Mouse (Mus musculus) kidney, embryonic 14.5 days (tissue): ENCODE results near the gene Slc16a13. TPM values are rescaled to one million over a fixed set of nuclear protein-coding genes. Genes with fewer than 3 reads are reported as not detected.

Experiments used
- ATAC-seq: fragments of 200-750 bp; cut with Nextera tagmentation; 2 replicates; pipeline ENCODE4 v1.8.0; 2017; ENCODE audit warnings: moderate number of reproducible peaks, mild to moderate bottlenecking, moderate TSS enrichment, moderate library complexity; ENCODE audit not compliant: low FRiP score, low TSS enrichment
- H3K27ac ChIP-seq: fragments of 300-500 bp; sonication (generic); 2 replicates; pipeline ENCODE4 v1.5.1; 2014; ENCODE audit warnings: low read depth, mild to moderate bottlenecking, low read length, moderate library complexity, mixed read lengths
- H3K27me3 ChIP-seq: fragments of 300-500 bp; sonication (generic); 2 replicates; pipeline ENCODE4 v1.6.1; 2014; ENCODE audit warnings: mild to moderate bottlenecking, low read length; ENCODE audit not compliant: control insufficient read depth, insufficient read depth
- H3K36me3 ChIP-seq: fragments of 300-500 bp; sonication (generic); 2 replicates; pipeline ENCODE4 v1.6.1; 2014; ENCODE audit warnings: low read length, mixed read lengths; ENCODE audit not compliant: control insufficient read depth, insufficient read depth
- H3K4me1 ChIP-seq: fragments of 300-500 bp; sonication (generic); 2 replicates; pipeline ENCODE4 v1.6.1; 2014; ENCODE audit warnings: low read length, mixed read lengths; ENCODE audit not compliant: control insufficient read depth, insufficient read depth
- H3K4me2 ChIP-seq: fragments of 300-500 bp; sonication (generic); replicated peaks from 2 replicates; pipeline ENCODE4 v1.6.1; 2014; ENCODE audit warnings: low read depth, mild to moderate bottlenecking, low read length
- H3K4me3 ChIP-seq: fragments of 300-500 bp; sonication (generic); 2 replicates; pipeline ENCODE4 v1.5.1; 2014; ENCODE audit warnings: mild to moderate bottlenecking, low read length
- H3K9ac ChIP-seq: fragments of 300-500 bp; sonication (generic); 2 replicates; pipeline ENCODE4 v1.6.1; 2014; ENCODE audit warnings: low read depth, mild to moderate bottlenecking, low read length, moderate library complexity
- H3K9me3 ChIP-seq: fragments of 300-500 bp; sonication (generic); 2 replicates; pipeline ENCODE4 v1.6.1; 2016; ENCODE audit warnings: low read length; ENCODE audit not compliant: control insufficient read depth
- WGBS: fragments of 180-500 bp; shearing (Covaris S2); extraction: QIAGEN DNeasy Blood & Tissue Kit; methylation state at CpG from one replicate; pipeline ENCODE4 v1.1.7; 2014; 5-methylcytosine and 5-hydroxymethylcytosine counted together
- polyA plus RNA-seq: library from polyadenylated mRNA; unstranded; fragments of >200 nt; fragmentation: Nextera tagmentation; extraction: Ambion mirVana; gene quantifications from 2 replicates; pipeline ENCODE4 v1.2.1, GENCODE M21; 2014

Gene Slc16a13
- polyA plus RNA-seq, 1 experiment from 2014 or later, result 14.2 TPM

GRCm38 (mm10) chr11:70189319-70190134 is 31.3 kb downstream of the Slc16a13 start:
- 79% methylated on average over 28 of the region's 28 CpGs for WGBS
- Histone ChIP-seq H3K9me3 (no peaks in the 10 kb centered on the region), H3K27me3 (no peaks in the 10 kb centered on the region), H3K4me2 (no peak overlapping the region), H3K4me1 (0 out of 2 replicates have a peak, but pooled peaks cover 5% of the 10 kb centered on the region), H3K36me3 (no peaks in the 10 kb centered on the region), H3K27ac (no peak overlapping the region), H3K4me3 (no peak overlapping the region), H3K9ac (no peak overlapping the region)
- ATAC-seq, result no peak

DNA sequence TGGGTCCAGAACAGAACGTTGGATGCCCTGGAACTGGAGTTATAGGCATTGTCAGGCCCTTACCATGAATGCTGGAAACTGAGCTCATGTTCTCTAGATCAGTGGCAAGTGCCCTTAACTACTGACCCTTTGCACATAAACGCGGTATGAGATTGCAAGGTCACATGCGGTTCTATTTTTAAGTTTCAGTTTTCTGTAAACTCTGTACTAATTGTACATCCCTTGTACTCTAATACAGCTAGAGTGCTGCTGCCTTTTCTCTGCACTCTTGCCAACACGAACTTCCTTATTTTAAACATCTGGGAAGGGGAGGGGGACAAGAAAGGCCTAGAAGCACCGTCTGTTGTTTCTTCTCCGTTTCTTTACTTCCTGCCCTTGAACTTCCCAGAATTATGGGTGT is 35.7 kb downstream of the Slc16a13 start:
- Histone ChIP-seq H3K4me2 (no peak overlapping the region), H3K36me3 (no peaks in the 10 kb centered on the region), H3K4me1 (no peaks in the 10 kb centered on the region), H3K27ac (no peak overlapping the region), H3K9me3 (no peaks in the 10 kb centered on the region), H3K9ac (no peak overlapping the region), H3K4me3 (no peak overlapping the region), H3K27me3 (no peaks in the 10 kb centered on the region; the same call in 1 of the 2 replicates)
- no peak for ATAC-seq
- 40% methylated on average over 7 of the region's 7 CpGs for WGBS

- no peak for ATAC-seq
- 98% methylated on average over 4 of the region's 4 CpGs for WGBS
- no peak overlapping the region for H3K4me3 ChIP-seq
- no peaks in the 10 kb centered on the region for H3K36me3 ChIP-seq
- no peaks in the 10 kb centered on the region; the same call in 1 of the 2 replicates for H3K27me3 ChIP-seq
- no peak overlapping the region for H3K4me2 ChIP-seq
- H3K9ac ChIP-seq, result no peak overlapping the region
- no peaks in the 10 kb centered on the region for H3K4me1 ChIP-seq
- H3K9me3 ChIP-seq, result 0 out of 2 replicates have a peak, but pooled peaks cover 2% of the 10 kb centered on the region
- H3K27ac ChIP-seq, result no peak overlapping the region
These were observed 40.4 kb downstream of the Slc16a13 start for GRCm38 (mm10) chr11:70180496-70180895.

DNA sequence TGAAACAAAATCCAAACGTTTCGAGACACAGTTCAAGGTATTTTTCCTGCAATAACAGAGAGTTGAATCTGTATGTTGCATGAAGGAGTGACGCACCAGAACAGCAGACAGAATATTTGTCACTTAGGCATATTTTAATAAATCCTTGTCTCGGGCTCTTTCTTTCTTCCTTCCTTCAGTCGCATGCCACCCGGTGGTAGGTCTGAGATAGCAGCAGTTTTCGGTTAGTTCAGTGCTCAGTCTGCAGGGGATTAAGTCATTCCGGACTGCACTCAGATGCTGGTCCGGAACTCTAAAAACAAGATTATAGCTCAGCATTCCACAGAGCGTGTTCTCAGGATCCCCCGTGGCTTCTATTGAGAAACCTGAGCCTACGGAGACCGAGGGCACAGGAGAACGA is 41.5 kb downstream of the Slc16a13 start:
- Histone ChIP-seq H3K9ac (no peak overlapping the region), H3K27me3 (no peaks in the 10 kb centered on the region; the same call in 1 of the 2 replicates), H3K27ac (no peak overlapping the region), H3K4me1 (no peaks in the 10 kb centered on the region), H3K4me3 (no peak overlapping the region), H3K4me2 (no peak overlapping the region), H3K36me3 (no peaks in the 10 kb centered on the region), H3K9me3 (0 out of 2 replicates have a peak, but pooled peaks cover 2% of the 10 kb centered on the region)
- ATAC-seq, result no peak
- WGBS, result 41% methylated on average over 14 of the region's 14 CpGs

DNA sequence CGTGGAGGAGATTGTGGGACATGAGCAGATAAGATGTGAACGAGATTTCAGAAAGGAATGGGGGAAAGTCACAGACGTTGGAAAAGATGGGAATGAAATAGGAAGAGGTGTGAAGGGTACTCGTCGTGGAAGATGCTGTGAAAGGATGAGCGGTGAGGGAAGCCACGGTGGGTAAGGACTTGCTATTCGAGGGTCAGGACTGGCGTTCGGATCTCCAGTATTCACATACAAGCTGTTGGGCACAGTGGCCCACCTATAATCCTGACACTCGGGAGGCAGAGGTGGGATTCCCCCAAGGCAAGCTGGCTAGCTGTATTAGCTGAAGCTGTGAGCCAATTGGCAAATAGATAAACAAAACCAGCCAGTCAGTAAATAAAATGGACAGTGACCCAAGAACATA is 42.1 kb downstream of the Slc16a13 start:
- Histone ChIP-seq H3K27ac (no peak overlapping the region), H3K4me2 (no peak overlapping the region), H3K36me3 (no peaks in the 10 kb centered on the region), H3K9ac (no peak overlapping the region), H3K9me3 (0 out of 2 replicates have a peak, but pooled peaks cover 2% of the 10 kb centered on the region), H3K4me3 (no peak overlapping the region), H3K27me3 (no peaks in the 10 kb centered on the region; the same call in 1 of the 2 replicates), H3K4me1 (no peaks in the 10 kb centered on the region)
- ATAC-seq, result no peak
- WGBS, result 76% methylated on average over 11 of the region's 11 CpGs

DNA sequence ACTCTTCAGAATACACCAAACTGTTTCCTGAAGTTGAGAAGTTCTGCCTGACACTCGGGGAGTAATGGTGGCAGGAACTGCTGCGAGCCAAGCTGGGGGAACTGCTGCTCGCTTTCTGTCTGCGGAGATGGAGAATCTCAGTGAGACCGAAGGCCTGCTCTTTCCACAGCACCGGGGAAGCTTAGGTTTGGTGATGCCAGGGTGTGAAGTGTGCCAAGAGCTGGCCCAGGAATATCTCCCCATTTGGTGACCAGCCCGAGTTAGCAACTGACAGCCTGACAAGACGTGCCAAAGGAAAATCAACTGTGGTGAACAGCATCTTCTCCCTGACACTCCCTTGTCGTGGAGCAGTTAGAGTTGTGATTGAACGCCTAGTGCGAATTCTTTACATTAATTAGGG is 42.6 kb downstream of the Slc16a13 start:
- ATAC-seq, result no peak
- 0 out of 2 replicates have a peak, but pooled peaks cover 2% of the 10 kb centered on the region for H3K9me3 ChIP-seq
- H3K4me3 ChIP-seq, result no peak overlapping the region
- no peaks in the 10 kb centered on the region for H3K36me3 ChIP-seq
- no peak overlapping the region for H3K9ac ChIP-seq
- no peak overlapping the region for H3K4me2 ChIP-seq
- WGBS, result 83% methylated on average over 11 of the region's 11 CpGs
- no peak overlapping the region for H3K27ac ChIP-seq
- no peaks in the 10 kb centered on the region; the same call in 1 of the 2 replicates for H3K27me3 ChIP-seq
- no peaks in the 10 kb centered on the region for H3K4me1 ChIP-seq

DNA sequence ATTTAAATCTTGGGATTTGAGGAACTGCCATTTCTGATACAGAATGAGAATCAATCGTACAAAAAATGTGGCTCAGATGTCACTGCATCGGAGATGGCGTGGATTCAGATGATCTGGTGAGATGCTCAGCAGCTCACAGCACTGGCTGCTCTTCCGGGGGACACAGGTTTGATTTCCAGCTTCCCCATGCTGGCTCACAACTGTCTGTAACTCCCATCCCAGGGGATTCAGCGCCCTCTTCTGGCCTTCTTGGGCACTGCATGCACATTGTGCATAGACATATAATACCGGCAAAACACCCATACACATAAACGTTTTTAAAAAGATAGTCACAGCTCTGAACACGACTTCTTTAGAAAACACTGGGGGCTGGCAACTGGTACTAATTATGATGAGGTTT is 43.2 kb downstream of the Slc16a13 start:
- 76% methylated on average over 8 of the region's 8 CpGs for WGBS

DNA sequence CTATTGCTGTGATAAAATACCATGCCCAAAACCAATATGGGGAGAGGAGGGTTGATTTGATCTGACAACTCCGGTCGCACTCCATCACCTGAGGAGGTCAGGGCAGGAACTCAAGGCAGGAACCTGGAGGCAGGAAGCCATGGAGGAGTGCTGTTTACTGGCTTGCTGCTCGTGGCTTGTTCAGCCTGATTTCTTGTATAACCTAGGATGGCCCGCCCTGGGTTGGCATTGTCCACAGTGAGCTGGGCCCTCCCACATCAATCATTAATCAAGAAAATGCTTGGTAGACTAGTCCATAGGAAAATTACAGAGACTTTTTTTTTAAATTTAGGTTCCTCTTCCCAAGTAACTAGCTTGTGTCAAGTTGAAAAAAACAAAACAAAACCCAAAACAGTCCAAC is 46.4 kb downstream of the Slc16a13 start:
- Histone ChIP-seq H3K9ac (no peak overlapping the region), H3K4me2 (no peak overlapping the region), H3K27ac (no peak overlapping the region), H3K27me3 (no peaks in the 10 kb centered on the region), H3K36me3 (no peaks in the 10 kb centered on the region), H3K4me3 (no peak overlapping the region), H3K9me3 (0 out of 2 replicates have a peak, but pooled peaks cover 2% of the 10 kb centered on the region), H3K4me1 (no peaks in the 10 kb centered on the region)
- no peak for ATAC-seq
- WGBS, result 76% methylated on average over 4 of the region's 4 CpGs

More for the DNA sequence above, 43.2 kb downstream of the Slc16a13 start:
- Histone ChIP-seq H3K9ac (no peak overlapping the region), H3K36me3 (no peaks in the 10 kb centered on the region), H3K4me2 (no peak overlapping the region), H3K4me3 (no peak overlapping the region), H3K27ac (no peak overlapping the region), H3K27me3 (no peaks in the 10 kb centered on the region; the same call in 1 of the 2 replicates), H3K4me1 (no peaks in the 10 kb centered on the region), H3K9me3 (0 out of 2 replicates have a peak, but pooled peaks cover 2% of the 10 kb centered on the region)
- ATAC-seq, result no peak

GRCm38 (mm10) chr11:70172298-70172697 is 48.6 kb downstream of the Slc16a13 start:
- no peak overlapping the region for H3K4me3 ChIP-seq
- H3K27ac ChIP-seq, result no peak overlapping the region
- H3K27me3 ChIP-seq, result no peaks in the 10 kb centered on the region
- H3K9me3 ChIP-seq, result no peaks in the 10 kb centered on the region
- H3K4me2 ChIP-seq, result no peak overlapping the region
- 55% methylated on average over 5 of the region's 5 CpGs for WGBS
- no peak overlapping the region for H3K9ac ChIP-seq
- H3K4me1 ChIP-seq, result peaks cover 11% of the 10 kb centered on the region
- no peak for ATAC-seq
- H3K36me3 ChIP-seq, result no peaks in the 10 kb centered on the region
